Mouse (Mus musculus): ENCODE measurements around the gene Atf3. TPM values are rescaled to one million over a fixed set of nuclear protein-coding genes. Genes with fewer than 3 reads are reported as not detected.

Atf3 gene
- total RNA-seq (2021): 10 to 100 TPM in 1 of 2 experiments, 1 to 10 TPM in 1; 4.2 to 11.0 TPM
- long read RNA-seq, experiment 1, partial matches to known transcripts: 0 of 4 reads
- long read RNA-seq, experiment 1, other reads (novel, unspliced or antisense): 1 of 4 reads
- long read RNA-seq, experiment 2: 0 reads

DNA sequence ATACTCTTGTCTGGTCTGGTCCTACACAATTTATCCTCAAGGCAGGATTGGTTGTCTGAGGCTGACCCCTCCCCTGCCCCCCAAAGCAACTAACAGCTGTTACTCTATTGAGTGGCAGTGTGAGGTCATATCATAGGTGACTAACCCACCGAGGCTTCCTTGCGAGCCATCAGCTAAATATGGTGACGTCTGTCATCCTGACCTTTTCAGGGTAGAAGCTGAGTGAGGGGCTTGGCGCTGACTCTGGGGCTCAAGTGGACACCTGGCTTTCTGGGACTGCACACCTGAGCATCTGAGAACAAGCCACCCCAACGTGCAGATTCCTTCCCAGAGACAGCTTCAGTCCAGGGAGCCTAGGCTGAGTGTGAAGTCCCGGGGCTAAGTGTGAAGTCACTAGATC is at the start of gene Atf3:
TSS of gene Atf3 (minus strand) at position 101 of the 400 bp plus-strand sequence.
- no peak for DNase-seq

DNA sequence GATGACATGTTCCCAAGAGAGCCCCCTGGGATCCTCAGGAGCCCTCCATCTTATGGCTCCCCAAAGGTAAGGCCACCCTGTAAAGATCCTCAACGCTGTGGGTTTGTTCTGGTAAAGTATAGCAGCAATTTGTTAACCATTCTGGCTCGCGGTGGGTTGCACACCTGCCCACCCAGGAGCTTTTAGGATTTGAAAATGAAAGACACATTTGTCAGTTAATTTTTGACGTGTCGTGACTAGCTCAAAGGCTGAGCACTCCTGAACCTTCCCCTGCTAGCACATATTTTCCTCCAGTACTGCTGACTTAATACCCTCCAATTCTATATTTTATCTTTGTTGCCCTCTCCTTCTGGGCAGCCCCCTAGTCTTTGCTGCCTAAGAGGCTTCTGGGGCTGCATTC is 49.3 kb upstream of the Atf3 start:
- no peak for DNase-seq

DNA sequence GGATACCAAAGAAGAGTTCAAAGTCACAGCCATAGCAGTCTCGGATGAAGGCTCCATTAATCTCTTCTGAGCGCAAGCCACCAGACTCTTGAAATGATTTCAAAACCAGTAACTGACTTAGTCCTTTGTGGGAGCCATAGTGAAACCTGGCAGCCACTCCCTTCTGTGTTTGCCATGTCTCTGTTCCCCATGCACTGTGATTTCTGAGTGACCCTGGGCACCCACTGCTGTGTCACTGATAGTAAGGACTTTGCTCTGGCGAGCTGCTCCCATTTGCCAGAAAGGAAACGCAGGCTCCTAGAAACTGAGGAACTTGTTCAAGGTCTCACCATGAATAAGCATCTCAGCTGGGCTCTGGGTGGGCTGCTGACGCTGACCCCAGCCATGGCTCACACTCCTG is 45.6 kb upstream of the Atf3 start:
- DNase-seq: peak; percentile 31 to 41

DNA sequence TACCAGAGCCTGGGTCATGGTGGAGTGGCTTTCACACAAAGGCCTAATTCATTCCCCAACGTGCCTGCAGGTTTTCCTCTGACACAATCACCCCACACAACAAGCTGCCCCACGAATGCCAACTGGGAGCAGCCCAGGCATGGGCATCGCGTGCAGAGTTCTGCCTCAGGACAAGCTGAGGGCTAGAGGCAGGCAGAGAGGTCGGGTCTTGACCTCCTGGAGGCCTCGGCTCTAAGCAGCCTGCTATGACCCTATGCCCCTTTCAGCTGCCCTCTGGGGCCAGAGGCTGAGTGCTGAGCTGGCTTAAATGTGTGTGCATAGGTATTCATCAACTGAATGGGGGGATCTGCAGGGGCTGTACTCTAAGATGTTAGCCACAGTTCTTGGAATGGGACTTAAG is 44.0 kb upstream of the Atf3 start:
- no peak for DNase-seq

- DNase-seq: no peak
These were observed 41.8 kb upstream of the Atf3 start for GRCm38 (mm10) chr1:191259661-191260060.

DNA sequence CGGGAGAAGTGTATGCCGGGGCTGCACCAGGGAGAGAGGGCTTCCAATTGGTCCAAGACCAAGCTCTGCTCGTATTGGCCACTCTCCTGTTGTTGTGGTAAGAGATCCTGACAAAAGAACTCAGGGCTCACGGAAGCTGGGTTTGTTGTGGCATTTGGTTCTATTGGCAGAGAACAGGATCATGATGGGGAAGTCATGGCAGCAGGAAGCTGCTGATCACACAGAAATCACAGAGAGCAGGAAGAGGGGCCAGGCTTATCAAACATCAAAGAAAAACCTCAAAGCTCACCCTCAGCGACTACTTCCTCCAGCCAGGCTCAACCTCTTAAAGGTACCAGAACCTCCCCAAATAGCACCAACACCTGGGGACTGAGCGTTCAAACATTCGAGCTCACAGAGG is 41.3 kb upstream of the Atf3 start:
- no peak for DNase-seq

DNA sequence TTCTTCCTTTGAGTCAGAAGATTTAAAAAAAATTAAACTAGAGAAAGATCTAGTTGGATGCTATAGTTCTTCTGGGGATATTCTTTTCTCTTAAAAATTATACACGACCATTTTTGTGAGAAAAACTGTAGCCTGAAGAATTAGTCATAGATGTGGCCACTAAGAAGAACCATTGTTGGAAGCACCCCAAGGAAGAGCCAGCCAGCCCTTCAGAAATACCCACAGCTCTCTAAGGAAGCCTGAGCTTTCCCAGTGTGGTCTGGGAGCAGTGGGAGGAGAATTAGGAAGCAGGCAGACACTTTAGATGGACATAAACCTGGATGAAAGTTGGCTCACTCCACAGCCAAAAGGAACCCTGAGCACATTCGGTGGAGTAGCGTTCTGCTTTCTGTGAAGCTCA is 40.7 kb upstream of the Atf3 start:
- DNase-seq: no peak

GRCm38 (mm10) chr1:191257981-191258380 is 40.1 kb upstream of the Atf3 start:
- DNase-seq: no peak

- peak; percentile 74 to 76 for DNase-seq
These were observed 39.5 kb upstream of the Atf3 start for GRCm38 (mm10) chr1:191257351-191257771.

DNA sequence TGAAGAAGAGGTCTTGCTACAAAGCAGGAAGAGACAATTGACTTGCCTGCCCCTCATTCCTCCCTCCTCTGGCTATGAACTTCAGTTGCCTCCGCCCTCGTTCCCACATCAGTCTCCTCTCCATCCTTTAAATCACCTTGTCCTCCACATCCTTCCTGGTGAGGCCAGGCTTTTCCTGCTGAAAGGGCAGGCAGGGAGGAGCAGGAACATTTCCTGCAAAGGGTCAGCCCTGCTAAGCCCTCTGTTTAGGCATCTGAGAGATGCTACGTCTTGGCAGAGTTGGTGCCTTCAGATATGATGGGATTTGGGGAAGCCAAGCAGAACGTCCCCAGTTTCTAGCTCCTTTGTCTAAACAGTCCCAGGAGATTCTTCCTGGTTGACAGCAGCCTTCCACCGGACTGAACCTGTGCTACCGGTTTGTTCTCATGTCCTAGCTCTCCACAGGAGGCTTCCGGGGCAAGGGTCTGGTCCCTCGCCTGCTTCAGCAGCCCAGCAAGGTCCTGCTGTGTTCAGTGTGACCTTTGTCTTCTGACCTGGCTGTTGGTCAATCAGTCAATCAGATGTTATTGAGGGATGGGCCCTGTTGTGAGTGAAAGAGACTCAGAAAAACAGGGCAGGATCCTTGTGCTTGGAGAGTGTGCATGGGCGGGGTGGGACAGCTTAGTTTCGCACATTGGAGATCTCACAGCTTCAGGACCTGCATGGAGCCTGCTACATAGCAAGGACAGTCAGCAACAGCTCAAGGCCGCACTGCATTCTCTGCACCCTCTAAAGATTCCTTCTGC is 38.9 kb upstream of the Atf3 start:
- DNase-seq: peak; percentile 31 to 58

GRCm38 (mm10) chr1:191256134-191256533 is 38.3 kb upstream of the Atf3 start:
- no peak for DNase-seq

DNA sequence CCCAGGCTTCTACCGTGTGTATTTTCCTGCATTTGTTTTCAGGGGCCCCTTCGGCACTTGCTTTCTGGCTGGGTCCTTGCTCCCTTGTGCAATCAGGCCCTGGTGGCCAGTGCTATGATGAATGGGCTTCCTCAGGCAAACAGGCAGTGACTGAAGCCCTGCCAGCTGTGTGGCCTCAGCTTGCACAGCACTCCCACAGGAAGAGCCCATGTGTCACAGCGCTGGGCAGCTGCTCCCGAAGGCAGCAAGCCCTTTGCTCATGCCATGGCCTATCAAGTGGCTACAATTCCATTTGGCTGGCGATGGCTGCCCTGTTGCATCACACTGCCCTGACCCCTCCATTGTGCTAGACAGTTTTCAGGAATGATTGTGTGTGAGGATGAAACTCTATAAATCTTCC is 36.6 kb upstream of the Atf3 start:
- peak; percentile 86 to 91 for DNase-seq

DNA sequence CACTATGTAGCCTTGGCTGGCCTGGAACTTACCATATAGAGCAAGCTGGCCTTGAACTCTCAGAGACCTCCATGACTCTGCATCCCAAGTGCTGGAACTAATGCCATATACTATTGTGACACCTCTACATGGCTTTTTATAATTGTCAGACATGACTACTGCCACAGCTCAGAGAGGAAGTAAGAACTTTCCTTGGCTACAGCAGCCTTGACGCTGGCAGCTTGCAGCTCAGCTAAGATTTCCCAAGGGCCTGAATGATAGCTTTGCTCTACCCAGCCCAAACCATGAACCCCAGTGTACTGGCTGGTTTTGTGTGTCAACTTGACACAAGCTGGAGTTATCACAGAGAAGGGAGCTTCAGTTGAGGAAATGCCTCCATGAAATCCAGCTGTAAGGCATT is 35.8 kb upstream of the Atf3 start:
- DNase-seq: peak; percentile 40 to 43

GRCm38 (mm10) chr1:191249975-191250374 is 32.1 kb upstream of the Atf3 start:
- no peak for DNase-seq

DNA sequence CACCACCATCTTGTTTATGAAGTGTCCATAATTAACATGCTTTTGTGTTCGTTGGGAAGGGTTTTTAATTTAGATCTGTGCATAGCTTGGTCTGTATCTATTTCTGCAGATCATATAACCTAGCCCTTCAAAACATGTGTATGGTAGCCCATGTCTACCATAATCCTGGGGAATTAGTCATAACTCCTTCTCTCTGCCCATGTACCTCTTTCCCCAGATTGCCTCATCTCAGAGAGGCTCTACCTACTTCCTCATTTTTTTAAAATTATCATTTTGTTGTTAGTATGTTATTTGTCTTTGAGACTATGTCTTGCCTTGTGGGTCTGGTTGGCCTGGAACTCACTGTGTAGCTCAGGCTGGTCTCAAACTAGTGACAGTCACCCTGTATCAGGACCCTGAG is 30.6 kb upstream of the Atf3 start:
- no peak for DNase-seq

- DNase-seq: no peak
These were observed 29.7 kb upstream of the Atf3 start for GRCm38 (mm10) chr1:191247561-191247960.

DNA sequence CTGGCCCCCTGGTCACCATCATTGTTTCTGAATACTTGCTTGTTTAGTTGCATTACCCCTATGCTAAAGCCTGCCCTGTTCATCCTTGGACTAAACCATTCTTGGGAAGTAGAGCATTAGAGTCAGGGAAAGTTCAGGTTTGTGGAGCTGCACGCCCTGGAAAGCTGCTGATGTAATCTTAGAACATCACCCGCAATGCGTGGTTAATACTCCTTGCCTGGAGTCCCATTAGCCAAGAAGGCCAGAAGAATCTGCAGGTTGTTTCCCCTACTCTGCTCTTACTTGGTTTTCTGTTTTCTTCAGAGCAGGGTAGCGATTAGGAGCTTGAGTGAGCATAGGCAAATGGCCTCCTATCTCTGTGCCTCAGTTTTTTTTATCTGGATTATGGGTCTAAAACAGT is 26.0 kb upstream of the Atf3 start:
- no peak for DNase-seq

DNA sequence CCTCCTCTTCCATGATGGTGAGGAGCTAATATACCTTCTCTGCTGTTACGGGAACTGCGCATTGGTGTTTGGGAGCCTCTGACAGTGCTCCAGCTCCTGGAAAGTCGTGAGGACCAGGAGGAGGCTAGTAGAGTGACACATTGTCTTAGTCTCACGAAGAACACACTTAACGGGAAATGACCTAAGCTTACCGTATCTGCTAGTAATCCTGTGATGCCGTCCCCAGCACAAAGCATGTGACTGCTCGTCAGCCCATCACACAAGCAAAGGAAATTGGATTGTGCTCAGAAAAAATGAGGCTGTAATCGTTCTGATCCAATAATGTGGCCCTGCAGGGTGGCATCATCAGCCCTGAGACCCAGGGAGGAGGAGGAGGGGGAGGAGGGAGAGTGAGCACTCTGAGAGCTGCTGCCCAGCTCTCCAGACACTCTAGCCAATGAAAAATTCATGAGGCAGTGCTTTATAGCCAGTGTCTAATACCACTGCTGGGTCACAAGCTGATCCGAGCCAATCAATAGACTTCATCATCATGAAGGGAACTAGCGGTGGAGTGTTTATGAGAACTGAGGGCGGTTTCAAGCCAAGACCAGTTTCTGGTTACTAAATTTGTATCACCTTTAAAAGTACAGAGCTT is 24.3 kb upstream of the Atf3 start:
- DNase-seq: no peak

DNA sequence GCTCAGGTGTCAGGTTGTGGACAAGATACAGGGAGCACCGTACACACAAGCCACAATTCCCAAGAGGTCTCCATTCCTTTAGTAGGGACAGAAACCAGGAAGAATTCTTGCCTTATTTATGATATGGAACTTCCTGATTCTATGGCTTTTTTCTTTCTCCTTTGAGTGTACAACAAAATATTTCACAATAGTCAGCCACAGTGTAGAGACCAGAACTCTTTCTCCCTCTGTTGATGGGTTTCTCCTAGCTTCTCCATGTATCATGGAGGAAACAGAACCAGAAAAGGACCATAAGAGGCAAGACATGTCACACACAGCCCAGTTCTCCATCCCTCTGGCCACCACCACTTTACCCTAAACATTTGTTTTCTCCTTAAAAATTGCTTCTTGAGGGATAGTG is 23.7 kb upstream of the Atf3 start:
- DNase-seq: no peak

GRCm38 (mm10) chr1:191239602-191240001 is 21.8 kb upstream of the Atf3 start:
- DNase-seq: no peak

DNA sequence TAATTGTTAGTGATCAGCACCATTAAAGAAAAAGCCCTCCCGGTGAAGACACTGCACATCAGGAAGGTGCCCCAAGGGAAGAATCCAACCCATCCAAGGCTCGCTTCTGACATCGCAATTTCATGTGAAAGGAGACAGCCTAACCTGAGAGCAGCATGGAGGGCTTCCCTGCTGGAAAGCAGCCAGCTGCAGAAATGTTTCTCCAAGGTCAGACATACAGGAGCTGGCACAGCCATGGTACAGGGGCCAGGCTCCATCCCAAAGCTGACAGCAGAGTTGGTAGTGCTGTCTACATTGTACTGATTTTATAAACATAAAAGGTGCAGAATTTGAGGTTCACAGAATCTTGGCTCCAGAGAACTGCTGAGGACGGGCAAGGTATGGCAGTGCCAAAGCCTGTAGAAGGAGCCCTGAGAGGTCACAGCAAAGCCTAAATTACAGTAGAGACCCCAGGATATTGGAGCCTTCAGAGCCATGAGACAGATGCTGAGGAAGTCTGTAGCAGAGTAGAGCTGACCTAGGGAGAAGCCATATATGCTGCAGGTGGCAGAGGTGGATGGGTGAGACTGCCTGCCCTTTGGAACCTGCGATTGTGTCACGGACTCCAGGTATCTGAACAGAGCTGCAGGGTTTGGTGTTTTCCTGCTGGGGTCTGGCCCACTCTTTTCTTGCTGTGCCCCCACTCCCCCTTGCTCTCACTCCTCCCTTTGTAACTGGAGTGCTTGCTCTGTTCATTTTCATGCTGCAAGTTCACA is 18.1 kb upstream of the Atf3 start:
- peak; percentile 35 to 56 for DNase-seq

DNA sequence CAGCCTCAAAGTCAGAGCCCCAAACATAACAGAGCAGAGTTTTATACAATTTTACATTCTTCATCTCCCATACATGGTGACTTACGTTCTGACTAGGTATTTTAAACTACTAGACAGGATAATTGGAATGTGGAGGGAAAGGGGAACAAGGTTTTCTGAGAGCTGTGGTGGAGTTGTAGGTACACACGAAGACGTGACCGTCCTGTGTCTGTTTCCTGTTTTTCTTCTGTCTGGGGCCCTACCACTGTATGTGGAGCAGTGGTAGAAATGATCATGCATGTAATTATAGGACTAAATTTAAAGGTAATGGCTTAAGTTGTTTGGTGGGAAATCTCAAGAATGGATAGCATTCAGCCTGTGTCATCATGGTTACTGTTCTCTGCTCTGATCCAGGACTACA is 17.0 kb upstream of the Atf3 start:
- DNase-seq: no peak

DNA sequence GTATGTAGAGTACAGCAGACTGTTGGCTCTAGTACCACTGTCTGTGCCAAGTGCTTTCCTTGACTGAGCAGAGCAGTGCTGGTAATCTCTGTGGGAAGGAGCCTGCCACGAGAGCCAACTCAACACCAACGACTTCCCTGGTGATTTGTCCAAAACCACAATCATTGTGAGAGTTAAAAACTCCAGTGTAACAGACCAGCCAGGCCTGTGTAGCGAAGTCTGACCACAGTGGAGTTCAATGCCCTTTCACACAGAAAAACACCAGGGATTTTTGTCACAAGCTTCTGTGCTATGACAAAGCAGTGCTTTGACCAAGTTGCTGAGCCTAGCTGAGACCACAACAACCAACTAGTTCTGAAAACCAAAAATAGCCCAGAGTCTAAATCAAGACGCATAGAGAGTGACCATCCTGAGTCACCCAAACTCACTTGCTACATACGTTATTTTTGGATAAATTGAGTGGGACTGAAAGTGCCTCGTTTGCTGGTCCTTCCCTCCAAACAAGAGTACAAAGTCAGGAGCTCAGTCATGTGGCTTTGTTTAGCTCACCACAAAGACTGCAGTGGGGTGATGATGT is 12.6 kb upstream of the Atf3 start:
- DNase-seq: no peak

All from adrenal gland, postnatal 36 days (tissue).